Mouse (Mus musculus): ENCODE measurements around the gene Vmp1.

- TF ChIP-seq ZNF384 (IDR thresholded peaks at IDR 0.05; ENCODE audit: low read depth, low read length): no peak
- no peak for TF ChIP-seq CHD2 (IDR thresholded peaks at IDR 0.05; ENCODE audit: low read depth, low read length)
- TF ChIP-seq HCFC1 (IDR thresholded peaks at IDR 0.05; ENCODE audit: borderline replicate concordance, insufficient read depth, low read length): no peak
These were observed 140.8 kb downstream of the Vmp1 start for GRCm38 (mm10) chr11:86542851-86543250.

All from ES-E14 (cell line).